Mouse (Mus musculus): Measurements from ENCODE around the gene Dcaf5.

Dcaf5 gene

DNA sequence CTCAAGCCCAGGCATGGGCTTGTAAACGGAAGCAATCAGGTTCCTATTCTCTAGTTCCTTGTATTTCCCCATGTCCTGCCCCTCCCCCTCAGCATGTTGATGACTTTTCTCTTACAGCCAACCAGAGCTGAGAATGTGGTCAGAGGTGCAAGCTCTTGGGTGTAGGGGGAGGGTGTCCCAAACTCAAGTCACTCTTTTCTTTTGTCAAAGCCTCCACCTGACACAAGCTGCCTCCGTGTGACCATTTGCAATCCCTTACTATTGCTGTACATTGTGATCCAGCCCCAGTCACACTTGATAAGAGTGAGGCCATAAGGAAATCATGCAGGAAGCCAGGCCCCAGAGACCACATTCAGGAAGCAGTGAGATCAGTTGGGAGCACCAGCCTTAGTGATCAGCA is 104.8 kb downstream of the Dcaf5 start:
- DNase-seq = no peak

- DNase-seq = no peak
Observed at GRCm38 (mm10) chr12:80330819-80331218, 105.6 kb downstream of the Dcaf5 start.

GRCm38 (mm10) chr12:80329641-80330040 is 106.8 kb downstream of the Dcaf5 start:
- no peak for DNase-seq

GRCm38 (mm10) chr12:80326047-80326446 is 110.4 kb downstream of the Dcaf5 start:
- DNase-seq = no peak

DNA sequence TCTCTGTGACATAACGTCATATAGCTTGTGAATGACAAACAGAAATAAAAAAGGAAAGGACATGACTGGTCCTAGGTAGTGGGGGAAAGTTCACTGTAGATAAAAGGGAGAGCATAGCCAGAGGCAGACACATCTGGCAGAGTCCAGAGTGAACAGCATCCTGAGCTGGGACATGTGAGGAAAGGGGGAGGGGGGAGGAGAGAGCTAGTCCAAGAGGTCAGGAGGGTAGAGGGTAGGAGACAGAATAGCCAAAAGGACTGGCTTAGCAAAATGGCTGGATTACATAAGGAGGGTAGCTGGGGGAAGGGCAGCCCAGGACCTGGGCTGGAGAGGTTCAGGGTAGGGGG is 111.6 kb downstream of the Dcaf5 start:
- no peak for DNase-seq

DNA sequence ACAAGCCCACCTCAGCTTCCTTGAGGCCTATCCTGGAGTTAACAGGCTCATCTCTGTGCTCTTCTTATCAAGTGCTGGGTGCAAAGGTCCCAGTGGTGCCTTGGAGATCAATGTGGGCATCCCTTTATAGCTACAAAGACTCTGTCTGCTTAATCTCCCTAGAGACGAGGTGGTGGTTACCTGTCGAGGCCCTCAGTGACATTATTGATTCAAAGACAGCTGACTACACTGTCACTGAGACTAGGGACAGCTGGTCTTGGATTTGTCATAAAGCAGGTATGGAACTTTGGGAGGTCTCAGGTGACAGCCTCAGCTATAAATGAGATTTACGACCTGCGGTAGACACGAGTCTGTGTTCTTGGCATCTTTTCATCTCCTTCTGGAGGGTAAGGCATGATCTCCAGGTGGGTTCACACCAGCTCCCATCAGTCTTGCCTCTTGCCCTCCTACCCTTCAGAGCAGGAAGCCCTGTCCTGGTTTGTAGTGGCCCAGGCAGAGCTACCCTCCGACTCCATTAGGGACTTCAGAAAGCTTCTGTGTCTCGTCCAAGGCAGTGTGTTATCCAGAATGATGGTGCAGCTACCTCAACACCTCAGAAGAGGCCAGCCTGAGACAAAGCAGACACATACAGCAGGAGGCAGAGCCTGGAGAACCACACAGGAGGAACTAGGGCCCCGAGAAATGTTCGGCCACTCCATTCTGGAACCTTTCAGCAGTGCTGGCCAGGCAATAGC is 112.2 kb downstream of the Dcaf5 start:
- no peak for DNase-seq

DNA sequence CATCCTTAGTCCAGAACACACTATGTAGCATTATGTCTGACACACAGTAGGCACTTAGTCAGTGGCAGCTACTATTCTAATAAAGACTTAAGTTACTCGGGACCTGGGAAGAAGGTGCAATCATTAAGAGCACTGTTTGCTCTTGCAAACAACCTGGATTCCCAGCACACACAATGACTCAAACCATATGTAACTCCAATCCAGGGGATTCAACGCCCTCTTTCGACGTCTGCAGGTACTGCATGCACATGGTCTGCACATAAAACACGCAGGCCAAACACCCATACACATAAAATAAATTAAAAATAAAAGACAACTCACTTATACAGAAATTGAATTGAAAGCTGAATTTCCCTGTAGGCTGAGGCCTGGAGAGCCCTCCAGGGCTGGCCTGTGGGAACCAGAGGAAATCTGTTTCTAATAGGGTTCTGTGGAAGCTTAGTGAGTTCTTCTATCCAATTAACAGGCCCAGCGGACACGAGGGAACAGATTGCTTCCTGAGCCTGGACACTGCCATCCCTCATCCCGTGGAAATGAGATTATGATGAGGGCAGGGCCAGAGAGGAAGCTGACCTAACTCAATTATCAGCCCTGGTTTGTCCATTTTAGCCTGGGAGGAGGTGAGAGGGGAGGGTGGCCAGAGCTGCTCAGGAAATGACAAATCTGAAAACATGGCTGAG is 112.9 kb downstream of the Dcaf5 start:
- no peak for DNase-seq

DNA sequence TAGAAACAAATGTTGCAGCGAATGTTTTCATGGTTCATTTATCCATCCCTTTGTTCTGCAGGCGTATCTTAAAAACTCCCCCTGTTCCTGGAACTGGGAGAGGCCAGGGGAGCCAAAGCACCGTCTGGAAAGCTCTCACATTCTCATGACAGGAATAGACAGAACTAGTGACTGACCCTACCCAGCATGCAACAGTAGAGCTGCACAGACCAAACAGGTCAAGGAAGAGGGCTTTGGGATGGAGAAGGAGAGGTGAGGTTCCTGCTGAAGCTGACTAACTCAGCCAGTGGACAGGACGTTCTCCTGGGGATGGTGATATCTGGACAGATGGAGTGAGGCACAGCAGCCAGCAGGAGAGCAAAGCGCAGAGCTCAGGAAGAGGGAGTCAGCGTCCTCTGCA is 113.9 kb downstream of the Dcaf5 start:
- no peak for DNase-seq

DNA sequence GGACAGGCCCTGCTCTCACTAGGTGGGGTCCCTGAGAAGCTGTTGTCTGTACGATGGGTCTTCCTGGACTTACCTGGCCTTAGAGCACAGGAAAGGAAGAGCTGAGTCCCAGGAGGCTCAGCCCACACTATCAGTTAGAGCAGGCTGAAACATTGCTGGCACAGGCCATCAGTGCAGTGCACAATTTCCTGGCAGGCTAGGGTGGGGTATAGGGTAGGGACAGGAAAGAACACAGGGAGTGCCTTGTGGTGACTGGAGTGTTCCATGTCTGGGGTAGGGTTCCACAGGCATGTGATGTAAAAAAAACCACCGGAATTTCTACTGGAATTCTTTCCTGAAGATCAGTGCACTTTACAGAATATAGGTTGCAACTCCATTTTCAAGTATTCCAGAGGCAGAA is 117.3 kb downstream of the Dcaf5 start:
- no peak for DNase-seq

DNA sequence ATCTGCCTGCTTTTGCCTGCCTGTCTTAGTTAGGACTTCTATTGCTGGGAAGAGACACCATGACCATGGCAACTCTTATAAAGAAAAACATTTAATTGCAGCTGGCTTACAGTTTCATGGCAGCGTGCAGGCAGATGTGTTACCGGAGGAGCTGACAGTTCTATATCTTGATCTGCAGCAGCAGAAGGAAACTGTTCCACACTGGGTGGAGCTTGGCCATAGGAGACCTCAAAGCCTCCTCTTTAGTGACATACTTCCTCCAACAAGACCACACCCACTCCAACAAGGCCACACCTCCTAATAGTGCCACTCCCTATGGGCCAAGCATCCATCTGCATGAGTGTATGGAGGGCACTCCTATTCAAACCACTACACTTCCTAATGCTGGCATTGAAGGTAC is 121.1 kb downstream of the Dcaf5 start:
- no peak for DNase-seq

GRCm38 (mm10) chr12:80311959-80312669 is 124.3 kb downstream of the Dcaf5 start:
- DNase-seq = no peak

DNA sequence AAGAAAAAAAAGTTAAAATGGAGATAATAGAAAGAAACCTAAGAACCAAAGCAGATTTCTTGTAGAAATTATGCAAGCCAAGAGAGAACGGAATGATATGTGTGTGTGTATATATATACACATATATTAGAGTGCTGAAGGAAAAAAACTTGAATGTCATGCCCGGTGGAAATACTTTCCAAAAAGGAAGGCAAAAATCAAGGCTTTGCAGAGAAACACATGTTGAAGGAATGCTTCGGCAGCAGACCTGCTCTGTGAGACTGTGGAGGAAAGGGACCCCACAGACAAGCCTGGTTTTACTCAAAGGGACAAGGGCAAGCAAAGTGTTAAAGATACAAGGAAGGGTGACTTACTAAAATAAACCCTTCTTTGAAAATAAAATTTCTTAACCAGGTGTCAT is 128.8 kb downstream of the Dcaf5 start:
- DNase-seq = no peak

DNA sequence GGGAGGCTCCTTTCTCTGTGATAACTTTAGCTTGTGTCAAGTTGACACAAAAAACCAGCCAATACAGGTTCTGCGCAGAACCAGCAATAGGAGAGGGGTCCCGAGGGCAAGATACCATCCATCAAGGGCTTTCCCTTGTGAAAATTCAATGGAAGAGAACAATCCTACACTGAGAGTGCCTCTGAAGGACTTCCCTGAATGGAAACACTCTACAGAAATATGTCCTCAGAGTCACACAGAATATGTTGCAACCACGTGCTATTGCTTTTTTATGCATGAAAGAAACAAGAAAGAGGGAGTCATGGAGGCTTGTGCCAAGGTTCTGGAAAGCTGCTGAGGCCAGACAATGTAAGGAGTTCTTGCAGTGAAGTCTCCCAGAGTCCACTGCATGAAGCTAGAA is 131.9 kb downstream of the Dcaf5 start:
- DNase-seq = no peak

DNA sequence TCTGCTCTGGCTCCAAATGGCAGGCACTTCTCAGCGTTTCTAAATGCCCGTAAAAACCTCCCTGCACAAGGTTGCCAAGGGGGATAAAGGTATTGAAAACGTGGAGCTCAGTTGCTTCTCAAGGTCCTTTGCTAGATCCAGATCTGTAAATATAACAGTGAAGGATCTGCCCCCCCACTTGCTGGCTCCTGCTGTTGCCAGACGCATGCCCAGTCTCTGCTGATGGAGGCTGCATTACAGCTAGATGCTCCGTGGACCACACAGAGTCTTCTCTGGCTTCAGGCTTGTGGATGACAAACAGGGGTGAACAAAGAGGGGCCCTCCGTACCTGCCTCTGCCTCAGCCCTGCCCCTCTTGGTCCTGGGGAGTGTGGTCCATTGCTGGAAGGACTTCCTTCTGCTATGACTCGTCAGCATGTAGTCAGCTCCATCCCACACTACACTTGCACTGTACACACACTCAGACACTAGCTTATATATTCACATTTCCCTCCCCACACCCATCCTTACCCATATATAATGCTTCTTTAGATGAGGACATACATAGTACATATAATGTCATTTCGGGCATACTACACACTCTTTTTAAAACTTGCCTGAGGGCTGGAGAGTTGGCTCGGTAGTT is 135.5 kb downstream of the Dcaf5 start:
- DNase-seq = no peak

- no peak for DNase-seq
Observed at GRCm38 (mm10) chr12:80298714-80299113, 137.7 kb downstream of the Dcaf5 start.

- no peak for DNase-seq
Observed at GRCm38 (mm10) chr12:80291895-80292435, 144.4 kb downstream of the Dcaf5 start.

GRCm38 (mm10) chr12:80290964-80291363 is 145.4 kb downstream of the Dcaf5 start:
- no peak for DNase-seq

DNA sequence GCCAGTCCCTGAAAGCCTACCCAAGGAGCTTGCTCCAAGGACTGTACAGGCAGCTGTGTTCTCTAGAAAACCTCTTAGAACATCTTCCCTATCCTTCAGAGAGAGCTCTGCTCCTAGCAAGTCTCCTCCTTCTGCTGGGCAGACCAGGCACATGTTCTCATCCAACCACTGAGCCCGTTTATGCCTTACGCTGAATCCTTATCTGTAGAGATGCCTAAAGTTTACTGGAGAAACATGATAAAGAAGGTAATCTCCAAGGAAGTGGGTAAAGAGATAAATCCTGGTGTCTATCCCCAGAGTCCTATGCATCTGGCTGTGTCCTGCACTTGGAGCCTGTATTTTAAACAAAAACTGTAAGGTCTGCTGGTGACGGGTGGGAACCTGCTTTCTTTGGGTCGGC is 145.9 kb downstream of the Dcaf5 start:
- DNase-seq = no peak

DNA sequence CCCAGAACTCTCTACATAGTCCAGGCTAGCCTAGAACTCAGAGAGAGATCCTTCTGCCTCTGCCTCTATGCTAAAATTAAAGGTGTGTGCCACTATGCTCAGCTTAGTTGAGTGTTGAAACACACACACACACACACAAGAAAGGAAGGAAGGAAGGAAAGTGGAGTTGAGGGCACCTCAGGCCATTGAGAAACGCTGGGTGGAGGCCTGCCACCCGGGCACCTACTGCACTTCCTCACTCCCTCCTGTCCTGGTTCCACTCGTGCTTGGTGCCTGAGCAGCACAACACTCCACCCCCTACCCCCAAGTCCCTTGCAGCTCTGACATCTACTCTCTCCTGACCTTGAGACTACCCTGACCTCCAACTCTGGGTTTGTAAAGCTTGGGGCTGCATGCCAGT is 146.7 kb downstream of the Dcaf5 start:
- DNase-seq = no peak

- no peak for DNase-seq
Observed at GRCm38 (mm10) chr12:80285890-80286289, 150.5 kb downstream of the Dcaf5 start.

Data from cerebellum, adult 11 months (tissue).